Mouse (Mus musculus): ENCODE measurements around the gene Azin2. TPM values are rescaled to one million over a fixed set of nuclear protein-coding genes. Genes with fewer than 3 reads are reported as not detected.

The Azin2 gene
- polyA plus RNA-seq, 1 experiment from 2014 or later = 20.0 TPM

- Histone ChIP-seq H3K27me3 (replicated peaks; ENCODE audit: control insufficient read depth, insufficient read depth, low read length) (no peaks in the 10 kb centered on the region), H3K4me2 (ENCODE audit: low read depth, low read length) (no peak overlapping the region), H3K4me3 (ENCODE audit: low read depth, low read length) (no peak overlapping the region), H3K36me3 (ENCODE audit: control insufficient read depth, insufficient read depth, low read length) (no peaks in the 10 kb centered on the region), H3K4me1 (ENCODE audit: control insufficient read depth, insufficient read depth, low read length) (peaks cover 5% of the 10 kb centered on the region; the same call in 1 of the 2 replicates), H3K9ac (ENCODE audit: low read depth, low read length) (no peak overlapping the region), H3K27ac (replicated peaks; ENCODE audit: low read depth, low read length) (no peak overlapping the region), H3K9me3 (ENCODE audit: control insufficient read depth, low read length) (no peaks in the 10 kb centered on the region)
- DNase-seq (ENCODE audit: low spot score) (no peak), ATAC-seq (ENCODE audit: low read depth) (no peak)
- 69% methylated on average over 3 of the region's 3 CpGs for WGBS
Measured at GRCm38 (mm10) chr4:128917119-128917518, 45.1 kb downstream of the Azin2 start.

DNA sequence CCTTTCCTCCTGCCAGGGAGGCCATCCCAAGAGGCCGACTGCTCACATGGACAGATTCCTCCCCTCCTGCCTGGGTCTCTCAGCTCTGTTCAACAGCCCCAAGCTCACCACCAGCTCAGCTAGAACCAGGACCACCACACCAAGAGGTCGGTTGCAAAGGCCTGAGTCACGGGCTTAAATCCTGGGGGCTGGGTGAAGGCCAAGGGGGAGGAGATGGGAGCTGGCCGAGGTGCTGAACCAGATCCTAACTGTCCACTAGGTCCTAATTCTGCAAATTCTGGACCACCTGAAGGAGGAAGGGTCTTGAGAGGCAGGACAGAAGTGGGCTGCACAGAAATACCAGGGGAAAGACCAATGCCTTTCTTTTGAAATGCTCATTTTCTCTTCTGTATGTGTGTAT lies 48.4 kb downstream of the Azin2 start:
- no peaks in the 10 kb centered on the region for H3K9me3 ChIP-seq (ENCODE audit: control insufficient read depth, low read length)
- H3K27me3 ChIP-seq (replicated peaks; ENCODE audit: control insufficient read depth, insufficient read depth, low read length) = no peaks in the 10 kb centered on the region
- ATAC-seq (ENCODE audit: low read depth) (no peak), DNase-seq (ENCODE audit: low spot score) (no peak)
- no peak overlapping the region for H3K4me3 ChIP-seq (ENCODE audit: low read depth, low read length)
- H3K36me3 ChIP-seq (ENCODE audit: control insufficient read depth, insufficient read depth, low read length) = peaks cover 14% of the 10 kb centered on the region
- WGBS = 29% methylated on average over 4 of the region's 4 CpGs
- no peak overlapping the region for H3K27ac ChIP-seq (replicated peaks; ENCODE audit: low read depth, low read length)
- H3K9ac ChIP-seq (ENCODE audit: low read depth, low read length) = no peak overlapping the region
- peaks cover 5% of the 10 kb centered on the region; the same call in 1 of the 2 replicates for H3K4me1 ChIP-seq (ENCODE audit: control insufficient read depth, insufficient read depth, low read length)
- H3K4me2 ChIP-seq (ENCODE audit: low read depth, low read length) = no peak overlapping the region

DNA sequence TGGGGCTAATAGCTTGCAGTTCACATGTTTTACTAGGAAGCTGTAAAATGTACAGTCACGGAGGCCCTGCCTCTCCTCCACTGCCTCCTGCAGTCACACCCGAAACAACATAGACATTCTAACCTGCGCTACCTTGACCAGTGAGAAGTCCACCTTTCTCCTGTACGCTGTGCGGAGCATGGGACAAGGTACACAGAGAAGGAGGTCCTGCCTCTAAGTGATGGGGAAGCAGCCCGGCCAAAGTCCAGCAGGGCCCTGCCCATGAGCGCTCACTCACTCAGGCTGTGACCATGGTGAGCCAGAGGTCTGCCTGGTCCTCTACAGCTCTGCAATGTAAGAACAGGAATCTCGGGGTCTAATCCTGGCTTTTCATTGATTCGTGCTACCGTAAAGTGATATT lies 50.2 kb downstream of the Azin2 start:
- Histone ChIP-seq H3K9me3 (ENCODE audit: control insufficient read depth, low read length) (no peaks in the 10 kb centered on the region), H3K4me2 (ENCODE audit: low read depth, low read length) (no peak overlapping the region), H3K27me3 (replicated peaks; ENCODE audit: control insufficient read depth, insufficient read depth, low read length) (no peaks in the 10 kb centered on the region), H3K36me3 (ENCODE audit: control insufficient read depth, insufficient read depth, low read length) (peaks cover 14% of the 10 kb centered on the region), H3K4me3 (ENCODE audit: low read depth, low read length) (no peak overlapping the region), H3K27ac (replicated peaks; ENCODE audit: low read depth, low read length) (no peak overlapping the region), H3K4me1 (ENCODE audit: control insufficient read depth, insufficient read depth, low read length) (no peaks in the 10 kb centered on the region), H3K9ac (ENCODE audit: low read depth, low read length) (no peak overlapping the region)
- DNase-seq (ENCODE audit: low spot score) (no peak), ATAC-seq (ENCODE audit: low read depth) (no peak)
- 88% methylated on average over 10 of the region's 10 CpGs for WGBS

- no peaks in the 10 kb centered on the region for H3K27me3 ChIP-seq (replicated peaks; ENCODE audit: control insufficient read depth, insufficient read depth, low read length)
- DNase-seq (ENCODE audit: low spot score) (no peak), ATAC-seq (ENCODE audit: low read depth) (no peak)
- no peak overlapping the region for H3K27ac ChIP-seq (replicated peaks; ENCODE audit: low read depth, low read length)
- H3K4me1 ChIP-seq (ENCODE audit: control insufficient read depth, insufficient read depth, low read length) = peaks cover under 1% of the 10 kb centered on the region; the same call in 1 of the 2 replicates
- peaks cover 14% of the 10 kb centered on the region for H3K36me3 ChIP-seq (ENCODE audit: control insufficient read depth, insufficient read depth, low read length)
- no peak overlapping the region for H3K4me3 ChIP-seq (ENCODE audit: low read depth, low read length)
- no peak overlapping the region for H3K4me2 ChIP-seq (ENCODE audit: low read depth, low read length)
- H3K9me3 ChIP-seq (ENCODE audit: control insufficient read depth, low read length) = no peaks in the 10 kb centered on the region
- WGBS = 71% methylated on average over 8 of the region's 8 CpGs
- H3K9ac ChIP-seq (ENCODE audit: low read depth, low read length) = no peak overlapping the region; the same call in 1 of the 2 replicates
Measured at GRCm38 (mm10) chr4:128910276-128911063, 51.8 kb downstream of the Azin2 start.

- H3K4me3 ChIP-seq (ENCODE audit: low read depth, low read length) = no peak overlapping the region
- H3K4me2 ChIP-seq (ENCODE audit: low read depth, low read length) = no peak overlapping the region
- no peaks in the 10 kb centered on the region for H3K27me3 ChIP-seq (replicated peaks; ENCODE audit: control insufficient read depth, insufficient read depth, low read length)
- H3K9ac ChIP-seq (ENCODE audit: low read depth, low read length) = no peak overlapping the region
- no peak overlapping the region for H3K27ac ChIP-seq (replicated peaks; ENCODE audit: low read depth, low read length)
- H3K4me1 ChIP-seq (ENCODE audit: control insufficient read depth, insufficient read depth, low read length) = peaks cover 11% of the 10 kb centered on the region
- ATAC-seq (ENCODE audit: low read depth) (no peak), DNase-seq (ENCODE audit: low spot score) (no peak)
- H3K9me3 ChIP-seq (ENCODE audit: control insufficient read depth, low read length) = no peaks in the 10 kb centered on the region
- WGBS = 91% methylated on average over 14 of the region's 14 CpGs
- peaks cover 14% of the 10 kb centered on the region for H3K36me3 ChIP-seq (ENCODE audit: control insufficient read depth, insufficient read depth, low read length)
Measured at GRCm38 (mm10) chr4:128909378-128909831, 52.8 kb downstream of the Azin2 start.

GRCm38 (mm10) chr4:128908586-128909377 lies 53.5 kb downstream of the Azin2 start:
- H3K36me3 ChIP-seq (ENCODE audit: control insufficient read depth, insufficient read depth, low read length) = peaks cover 14% of the 10 kb centered on the region
- H3K27me3 ChIP-seq (replicated peaks; ENCODE audit: control insufficient read depth, insufficient read depth, low read length) = no peaks in the 10 kb centered on the region
- no peak overlapping the region for H3K9ac ChIP-seq (ENCODE audit: low read depth, low read length)
- 63% methylated on average over 24 of the region's 24 CpGs for WGBS
- peaks cover 17% of the 10 kb centered on the region for H3K4me1 ChIP-seq (ENCODE audit: control insufficient read depth, insufficient read depth, low read length)
- no peaks in the 10 kb centered on the region for H3K9me3 ChIP-seq (ENCODE audit: control insufficient read depth, low read length)
- no peak overlapping the region for H3K27ac ChIP-seq (replicated peaks; ENCODE audit: low read depth, low read length)
- ATAC-seq (ENCODE audit: low read depth) (no peak), DNase-seq (ENCODE audit: low spot score) (no peak)
- no peak overlapping the region for H3K4me3 ChIP-seq (ENCODE audit: low read depth, low read length)
- no peak overlapping the region for H3K4me2 ChIP-seq (ENCODE audit: low read depth, low read length)

DNA sequence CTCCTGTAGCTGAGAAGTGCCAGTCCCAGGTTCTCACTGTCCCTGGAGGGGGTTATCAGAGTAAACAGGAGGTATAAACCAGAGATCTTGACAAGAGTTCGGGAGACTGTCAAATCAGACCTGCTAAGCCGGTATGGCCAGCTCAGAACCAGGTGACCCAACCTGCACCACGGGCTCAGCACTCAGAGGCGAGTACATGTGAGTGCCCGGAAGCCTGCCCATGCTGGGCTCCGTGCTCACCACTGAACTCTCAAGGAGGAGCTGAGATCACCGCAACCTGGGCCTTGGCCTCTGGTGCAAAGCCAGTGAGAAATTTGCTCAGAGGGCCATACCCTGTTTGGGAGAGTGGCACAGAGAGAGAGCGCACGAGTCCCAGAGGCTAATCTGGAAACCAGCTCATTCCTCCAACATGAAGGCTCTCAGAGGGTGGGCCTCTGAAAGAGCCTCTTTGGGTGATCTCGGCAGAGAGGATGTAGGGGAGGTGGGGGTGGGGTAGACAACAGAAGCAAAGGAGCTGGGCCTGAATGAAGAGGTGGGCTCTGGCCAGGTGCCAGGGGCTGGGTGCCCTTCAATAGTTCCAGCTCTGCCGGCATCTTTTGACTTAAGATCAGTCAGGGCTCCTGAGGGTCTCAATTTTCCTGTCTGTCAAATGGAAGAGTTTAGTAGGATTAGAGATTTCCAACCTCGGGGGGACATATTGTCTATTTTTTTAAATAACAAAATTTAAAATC lies 54.8 kb downstream of the Azin2 start:
- ATAC-seq (ENCODE audit: low read depth) (0 out of 2 replicates have a peak, but pooled peaks have one; percentile 7), DNase-seq (ENCODE audit: low spot score) (no peak)
- H3K27me3 ChIP-seq (replicated peaks; ENCODE audit: control insufficient read depth, insufficient read depth, low read length) = no peaks in the 10 kb centered on the region
- peaks cover 25% of the 10 kb centered on the region for H3K36me3 ChIP-seq (ENCODE audit: control insufficient read depth, insufficient read depth, low read length)
- H3K4me3 ChIP-seq (ENCODE audit: low read depth, low read length) = no peak overlapping the region
- H3K4me2 ChIP-seq (ENCODE audit: low read depth, low read length) = no peak overlapping the region
- H3K9me3 ChIP-seq (ENCODE audit: control insufficient read depth, low read length) = no peaks in the 10 kb centered on the region
- H3K9ac ChIP-seq (ENCODE audit: low read depth, low read length) = no peak overlapping the region
- peaks cover 21% of the 10 kb centered on the region for H3K4me1 ChIP-seq (ENCODE audit: control insufficient read depth, insufficient read depth, low read length)
- peak overlapping the region; percentile 46 for H3K27ac ChIP-seq (replicated peaks; ENCODE audit: low read depth, low read length)
- 55% methylated on average over 12 of the region's 12 CpGs for WGBS

GRCm38 (mm10) chr4:128906757-128907156 lies 55.5 kb downstream of the Azin2 start:
- no peak for DNase-seq (ENCODE audit: low spot score)
- H3K4me1 ChIP-seq (ENCODE audit: control insufficient read depth, insufficient read depth, low read length) = peaks cover 21% of the 10 kb centered on the region
- H3K36me3 ChIP-seq (ENCODE audit: control insufficient read depth, insufficient read depth, low read length) = peaks cover 28% of the 10 kb centered on the region
- no peak overlapping the region for H3K4me3 ChIP-seq (ENCODE audit: low read depth, low read length)
- no peaks in the 10 kb centered on the region for H3K27me3 ChIP-seq (replicated peaks; ENCODE audit: control insufficient read depth, insufficient read depth, low read length)
- no peaks in the 10 kb centered on the region for H3K9me3 ChIP-seq (ENCODE audit: control insufficient read depth, low read length)
- WGBS = 25% methylated on average over 8 of the region's 8 CpGs
- peak overlapping the region; percentile 46 for H3K27ac ChIP-seq (replicated peaks; ENCODE audit: low read depth, low read length)
- no peak overlapping the region for H3K4me2 ChIP-seq (ENCODE audit: low read depth, low read length)
- H3K9ac ChIP-seq (ENCODE audit: low read depth, low read length) = no peak overlapping the region
- no peak for ATAC-seq (ENCODE audit: low read depth)
